Mouse (Mus musculus): ENCODE measurements around the gene Tubg1. TPM values are rescaled to one million over a fixed set of nuclear protein-coding genes. Genes with fewer than 3 reads are reported as not detected.

The Tubg1 gene
- polyA plus RNA-seq, 1 experiment = 27.3 TPM

DNA sequence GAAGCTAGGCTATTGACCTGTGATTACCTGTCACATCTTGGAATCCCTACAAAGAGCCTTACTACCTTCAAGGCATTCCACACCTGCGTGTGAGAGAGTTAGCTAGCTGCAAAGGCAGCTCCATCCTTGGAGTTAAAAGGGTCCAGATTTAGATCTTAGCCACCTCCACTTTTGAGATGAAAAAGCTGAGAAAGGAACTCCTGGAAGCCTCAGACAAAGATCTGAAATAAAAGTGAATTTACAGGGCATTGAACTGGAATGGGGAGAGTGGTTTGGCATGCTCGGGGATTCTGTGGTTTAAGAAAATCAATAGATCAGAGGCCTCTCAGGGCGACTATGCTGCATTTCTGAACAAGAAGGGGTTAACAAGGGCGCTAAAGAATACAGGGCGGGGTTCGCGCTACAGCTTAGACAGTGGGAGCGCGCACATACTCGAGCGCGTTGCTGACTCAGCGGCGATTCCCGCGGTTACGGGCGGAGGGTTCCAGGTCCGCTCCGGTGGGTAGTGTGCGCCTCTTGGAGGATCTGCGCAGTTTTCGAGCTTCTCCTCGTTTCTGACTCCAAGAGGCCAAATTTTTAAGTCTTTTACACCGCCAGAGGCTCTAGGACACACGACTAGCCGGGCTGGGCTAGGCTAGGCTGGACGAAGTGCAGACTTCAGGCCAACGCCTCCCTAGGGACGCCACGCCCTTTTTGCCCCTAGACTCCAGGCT lies 52.1 kb downstream of the Tubg1 start:
- Histone ChIP-seq H3K4me3 (ENCODE audit: control insufficient read depth, low read depth, low read length) (peak overlapping the region; percentile 67), H3K27ac (ENCODE audit: control insufficient read depth, insufficient read depth, low read depth, low read length) (peak overlapping the region; percentile 52), H3K36me3 (ENCODE audit: control insufficient read depth, insufficient read depth, low read length) (no peaks in the 10 kb centered on the region), H3K27me3 (ENCODE audit: control insufficient read depth, insufficient read depth, low read length) (peaks cover 2% of the 10 kb centered on the region; the same call in 1 of the 2 replicates), H3K4me1 (ENCODE audit: control insufficient read depth, insufficient read depth, low read length) (peaks cover 27% of the 10 kb centered on the region)
- TF ChIP-seq CTCF (IDR thresholded peaks at IDR 0.05; ENCODE audit: control insufficient read depth, insufficient read depth, insufficient replicate concordance, low read depth, low read length) (no peak), POLR2A (IDR thresholded peaks at IDR 0.05; ENCODE audit: control insufficient read depth, low read depth, low read length) (no peak)

DNA sequence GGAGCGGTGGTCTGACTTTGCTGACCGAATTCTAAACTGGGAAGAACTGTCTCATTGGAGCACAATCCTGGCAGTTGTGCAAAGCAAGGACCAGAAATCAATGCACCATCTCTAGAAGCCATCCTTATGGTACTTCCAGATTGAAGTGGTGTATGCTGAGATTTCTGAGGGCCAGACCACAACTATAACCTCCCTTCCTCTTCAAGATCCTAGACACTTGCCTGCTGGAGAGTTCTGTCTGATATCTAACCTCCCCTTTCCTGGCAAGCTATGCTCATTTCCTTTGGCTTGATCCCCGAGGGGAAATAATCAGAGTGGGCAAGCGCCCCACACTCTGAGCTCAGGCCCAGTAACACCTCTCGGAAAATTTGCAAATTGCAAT lies 52.7 kb downstream of the Tubg1 start:
- H3K36me3 ChIP-seq (ENCODE audit: control insufficient read depth, insufficient read depth, low read length) = no peaks in the 10 kb centered on the region
- no peak overlapping the region; the same call in 1 of the 2 replicates for H3K4me3 ChIP-seq (ENCODE audit: control insufficient read depth, low read depth, low read length)
- H3K27ac ChIP-seq (ENCODE audit: control insufficient read depth, insufficient read depth, low read depth, low read length) = no peak overlapping the region; the same call in 1 of the 2 replicates
- peaks cover 27% of the 10 kb centered on the region for H3K4me1 ChIP-seq (ENCODE audit: control insufficient read depth, insufficient read depth, low read length)
- no peak for TF ChIP-seq POLR2A (IDR thresholded peaks at IDR 0.05; ENCODE audit: control insufficient read depth, low read depth, low read length)
- no peak for TF ChIP-seq CTCF (IDR thresholded peaks at IDR 0.05; ENCODE audit: control insufficient read depth, insufficient read depth, insufficient replicate concordance, low read depth, low read length)
- peaks cover 2% of the 10 kb centered on the region; the same call in 1 of the 2 replicates for H3K27me3 ChIP-seq (ENCODE audit: control insufficient read depth, insufficient read depth, low read length)

DNA sequence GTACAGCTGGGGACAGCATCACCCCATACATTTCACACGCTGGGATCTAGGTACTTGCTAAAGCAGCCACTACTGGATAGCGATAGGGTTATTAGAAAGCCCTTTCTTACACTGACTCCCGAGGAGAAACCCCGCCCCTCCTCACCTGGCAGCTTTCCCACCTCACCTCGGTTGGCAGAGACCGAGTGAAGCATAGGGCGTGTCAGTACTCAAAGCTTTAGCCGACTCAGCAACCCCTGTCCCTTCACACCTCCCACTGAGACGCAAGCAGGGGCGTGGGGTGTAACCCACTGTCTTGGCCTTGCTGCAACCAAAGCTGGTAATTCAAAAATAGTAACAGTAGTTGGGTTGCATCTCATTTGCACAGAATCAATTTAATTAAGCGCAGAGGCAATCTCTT lies 53.4 kb downstream of the Tubg1 start:
- H3K27me3 ChIP-seq (ENCODE audit: control insufficient read depth, insufficient read depth, low read length) = peaks cover 2% of the 10 kb centered on the region; the same call in 1 of the 2 replicates
- TF ChIP-seq POLR2A (IDR thresholded peaks at IDR 0.05; ENCODE audit: control insufficient read depth, low read depth, low read length) (no peak), CTCF (IDR thresholded peaks at IDR 0.05; ENCODE audit: control insufficient read depth, insufficient read depth, insufficient replicate concordance, low read depth, low read length) (no peak)
- H3K36me3 ChIP-seq (ENCODE audit: control insufficient read depth, insufficient read depth, low read length) = no peaks in the 10 kb centered on the region
- no peak overlapping the region for H3K4me3 ChIP-seq (ENCODE audit: control insufficient read depth, low read depth, low read length)
- no peak overlapping the region for H3K27ac ChIP-seq (ENCODE audit: control insufficient read depth, insufficient read depth, low read depth, low read length)
- H3K4me1 ChIP-seq (ENCODE audit: control insufficient read depth, insufficient read depth, low read length) = peaks cover 27% of the 10 kb centered on the region

DNA sequence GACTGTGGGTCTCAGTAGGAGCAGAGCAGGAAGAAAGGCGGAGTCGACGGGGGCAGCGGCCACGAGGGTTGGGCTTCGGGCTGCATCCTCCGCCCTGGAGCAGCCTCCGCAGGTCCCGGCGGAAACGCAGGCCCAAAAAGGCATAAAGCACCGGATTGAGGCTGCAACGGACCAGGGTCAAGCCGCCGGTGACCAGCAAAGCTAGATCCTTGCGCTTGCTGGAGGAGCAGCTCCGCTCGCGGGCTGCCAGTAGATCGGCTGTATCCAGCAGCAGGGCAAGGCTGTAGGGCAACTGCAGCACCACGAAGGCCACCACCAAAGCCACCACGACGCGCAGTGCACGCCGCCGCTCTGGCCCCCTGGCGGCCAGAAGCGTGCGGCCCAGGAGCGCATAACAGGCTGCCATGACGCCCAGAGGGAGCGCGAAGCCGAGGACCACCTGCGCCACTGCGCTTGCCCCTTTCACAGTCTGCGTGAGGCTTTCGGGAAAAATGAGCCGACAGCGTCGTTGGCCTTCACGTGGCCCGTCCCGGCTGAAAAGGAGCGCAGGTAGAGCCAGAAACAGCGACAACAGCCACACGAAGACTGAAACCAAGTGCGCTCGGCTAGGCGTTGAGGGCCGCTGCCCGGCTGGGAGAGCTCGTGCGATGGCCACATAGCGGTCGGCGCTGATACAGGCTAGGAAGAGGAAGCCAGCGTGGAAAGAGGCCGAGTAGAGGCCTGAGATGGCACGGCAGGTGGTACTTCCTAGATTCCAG lies 54.1 kb downstream of the Tubg1 start:
- peak; percentile 48; the same call in 1 of the 2 replicates for TF ChIP-seq CTCF (IDR thresholded peaks at IDR 0.05; ENCODE audit: control insufficient read depth, insufficient read depth, insufficient replicate concordance, low read depth, low read length)
- TF ChIP-seq POLR2A (IDR thresholded peaks at IDR 0.05; ENCODE audit: control insufficient read depth, low read depth, low read length) = no peak
- peaks cover 2% of the 10 kb centered on the region; the same call in 1 of the 2 replicates for H3K27me3 ChIP-seq (ENCODE audit: control insufficient read depth, insufficient read depth, low read length)
- H3K4me1 ChIP-seq (ENCODE audit: control insufficient read depth, insufficient read depth, low read length) = peaks cover 27% of the 10 kb centered on the region
- H3K4me3 ChIP-seq (ENCODE audit: control insufficient read depth, low read depth, low read length) = peak overlapping the region; percentile 55
- no peaks in the 10 kb centered on the region for H3K36me3 ChIP-seq (ENCODE audit: control insufficient read depth, insufficient read depth, low read length)
- H3K27ac ChIP-seq (ENCODE audit: control insufficient read depth, insufficient read depth, low read depth, low read length) = no peak overlapping the region

DNA sequence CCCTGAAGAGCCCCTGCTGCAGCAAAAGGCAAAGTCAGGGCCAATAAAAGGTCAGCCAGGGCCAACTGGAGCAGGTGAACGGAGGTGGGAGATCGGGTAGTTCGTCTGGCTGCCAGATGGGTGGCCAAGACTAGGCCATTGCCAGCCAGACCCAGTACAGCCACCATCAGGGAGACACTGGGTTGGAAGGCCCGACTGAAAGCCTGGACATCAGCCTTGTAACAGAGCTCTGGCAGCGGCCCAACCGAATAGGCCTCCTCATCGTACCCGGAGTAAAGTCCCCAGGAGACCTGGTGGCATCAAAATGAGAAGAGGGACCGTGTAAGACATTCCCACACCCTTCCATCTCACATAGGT lies 54.6 kb downstream of the Tubg1 start:
- Histone ChIP-seq H3K27me3 (ENCODE audit: control insufficient read depth, insufficient read depth, low read length) (peaks cover 2% of the 10 kb centered on the region; the same call in 1 of the 2 replicates), H3K36me3 (ENCODE audit: control insufficient read depth, insufficient read depth, low read length) (no peaks in the 10 kb centered on the region), H3K4me3 (ENCODE audit: control insufficient read depth, low read depth, low read length) (no peak overlapping the region; the same call in 1 of the 2 replicates), H3K27ac (ENCODE audit: control insufficient read depth, insufficient read depth, low read depth, low read length) (no peak overlapping the region), H3K4me1 (ENCODE audit: control insufficient read depth, insufficient read depth, low read length) (peaks cover 28% of the 10 kb centered on the region)
- no peak for TF ChIP-seq POLR2A (IDR thresholded peaks at IDR 0.05; ENCODE audit: control insufficient read depth, low read depth, low read length)
- no peak for TF ChIP-seq CTCF (IDR thresholded peaks at IDR 0.05; ENCODE audit: control insufficient read depth, insufficient read depth, insufficient replicate concordance, low read depth, low read length)

DNA sequence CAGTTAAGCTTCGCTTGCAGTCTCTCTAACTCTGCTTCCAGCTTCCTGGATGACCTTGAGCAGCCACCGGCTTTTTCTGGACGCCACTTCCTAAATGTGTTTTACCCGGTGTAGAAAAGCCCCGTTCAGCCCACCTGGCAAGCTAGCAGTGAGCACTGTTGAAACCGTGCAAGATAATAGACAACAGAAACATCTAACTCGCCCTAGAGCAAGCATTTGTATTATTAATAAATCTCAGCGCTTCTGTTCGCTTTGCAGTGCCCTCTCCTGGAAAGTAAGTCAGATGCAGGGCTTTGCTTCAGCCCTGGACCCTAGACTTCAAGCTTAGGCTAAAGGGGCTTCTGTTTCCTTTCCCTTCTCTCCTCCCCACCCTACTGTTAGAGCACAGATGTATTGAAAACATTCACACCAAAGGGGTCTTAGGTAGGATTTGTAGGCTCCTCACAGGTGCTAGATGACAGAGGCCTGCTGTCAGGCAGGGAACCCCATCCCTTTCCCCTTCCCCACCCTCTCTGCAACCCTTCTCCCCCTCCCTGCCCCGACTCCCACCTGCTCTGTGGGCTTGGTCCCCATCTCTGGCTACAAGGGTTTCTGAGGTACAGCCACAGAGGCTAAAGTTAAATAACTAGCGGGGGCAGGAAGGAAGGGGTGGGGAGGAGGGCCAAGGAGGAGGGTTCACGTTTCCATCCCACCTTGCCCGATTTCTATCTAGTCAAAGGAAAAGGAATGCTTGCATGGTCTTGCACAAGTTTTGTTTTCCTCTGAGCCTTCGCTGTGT lies 55.3 kb downstream of the Tubg1 start, which contains the start of gene Ccr10:
Gene Ccr10 (minus strand): TSS at position 593 of the 778 bp plus-strand sequence.
- TF ChIP-seq CTCF (IDR thresholded peaks at IDR 0.05; ENCODE audit: control insufficient read depth, insufficient read depth, insufficient replicate concordance, low read depth, low read length) = no peak
- no peak for TF ChIP-seq POLR2A (IDR thresholded peaks at IDR 0.05; ENCODE audit: control insufficient read depth, low read depth, low read length)
- no peaks in the 10 kb centered on the region for H3K36me3 ChIP-seq (ENCODE audit: control insufficient read depth, insufficient read depth, low read length)
- peaks cover 2% of the 10 kb centered on the region; the same call in 1 of the 2 replicates for H3K27me3 ChIP-seq (ENCODE audit: control insufficient read depth, insufficient read depth, low read length)
- peaks cover 28% of the 10 kb centered on the region for H3K4me1 ChIP-seq (ENCODE audit: control insufficient read depth, insufficient read depth, low read length)
- no peak within 1 kb of the TSS for H3K27ac ChIP-seq (ENCODE audit: control insufficient read depth, insufficient read depth, low read depth, low read length)
- H3K4me3 ChIP-seq (ENCODE audit: control insufficient read depth, low read depth, low read length) = no peak within 1 kb of the TSS; the same call in 1 of the 2 replicates
